In the genomic region with DNA sequence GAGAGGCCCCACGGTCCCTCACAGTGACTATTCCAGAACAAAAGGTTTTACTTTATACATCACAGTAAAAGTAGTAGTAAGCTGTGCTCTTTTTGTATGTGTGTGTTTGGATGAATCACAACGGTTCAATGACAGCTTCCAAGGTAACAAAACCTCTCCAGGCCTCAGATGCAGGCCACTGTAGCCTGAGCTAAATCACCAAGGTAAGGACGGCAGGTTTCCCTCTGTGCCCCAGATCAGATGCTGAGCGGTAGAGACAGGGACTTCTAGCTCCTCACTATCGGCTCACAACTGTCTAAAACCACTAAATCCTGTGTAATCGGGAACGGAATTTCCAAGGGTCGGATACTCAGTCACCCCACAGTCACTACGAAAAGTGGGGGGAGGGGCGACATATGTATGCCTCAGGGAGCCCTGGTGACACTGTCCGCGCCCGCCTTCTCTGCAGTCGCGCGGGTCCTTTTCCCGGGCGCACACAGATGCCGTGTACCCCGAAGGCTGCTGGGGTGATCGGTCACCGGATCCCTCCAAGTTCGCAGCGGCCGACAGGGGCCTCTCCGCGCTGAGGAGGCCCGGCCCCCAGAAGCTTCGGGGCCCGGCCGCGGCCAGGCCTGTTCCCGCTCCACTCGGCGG, we compare ENCODE assay signal across 1 mouse cellular context.
TF ChIP-seq lines count a peak whose summit lies in the region.

No protein-coding gene starts in this region.

TF ChIP-seq in MEL, 35 proteins besides CTCF, POLR2A, EP300 and RAD21:
- TF ChIP-seq MAX (IDR thresholded peaks at IDR 0.05; ENCODE audit: low read length) (peak; percentile 48; the same call in 1 of the 2 replicates), MYC (IDR thresholded peaks at IDR 0.05; ENCODE audit: low read depth, low read length) (0 out of 2 replicates have a peak, but pooled peaks have one; percentile 10), RCOR1 (IDR thresholded peaks at IDR 0.05; ENCODE audit: low read depth, low read length) (no peak), TAL1 (IDR thresholded peaks at IDR 0.05; ENCODE audit: low read length) (no peak), MXI1 (IDR thresholded peaks at IDR 0.05; ENCODE audit: low read depth, low read length) (peak; percentile 77), SIN3A (IDR thresholded peaks at IDR 0.05; ENCODE audit: low read length) (0 out of 2 replicates have a peak, but pooled peaks have one; percentile 31)
TF ChIP-seq in MEL: peak in this region for 4.
